ENCODE assay signal across 16 mouse cellular contexts in genomic region chr2:130813729-130814128, GRCm38 (mm10).
"Had no signal": no experiment of that assay in that cellular context is flagged by ENCODE, and none has a peak within 500 bp of the region (broad histone marks: within the 10 kb centered on the region; RNA-seq: fewer than 3 reads in every experiment).

No protein-coding gene starts in this region.

- H3K27me3 ChIP-seq: hindbrain, embryonic 15.5 days; limb, embryonic 12.5 days; lung, embryonic 15.5 days; megakaryocyte, embryonic 14.5 days; midbrain, embryonic 15.5 days; neural tube, embryonic 13.5 days had no signal

- H3K4me3 ChIP-seq: hindbrain, embryonic 15.5 days; limb, embryonic 12.5 days; lung, embryonic 15.5 days; megakaryocyte, embryonic 14.5 days; midbrain, embryonic 15.5 days; neural tube, embryonic 13.5 days had no signal

- H3K4me1 ChIP-seq: lung, embryonic 15.5 days; midbrain, embryonic 15.5 days had no signal

- H3K27ac ChIP-seq: hindbrain, embryonic 15.5 days; limb, embryonic 12.5 days; liver, embryonic 14.5 days; lung, embryonic 15.5 days; macrophage; midbrain, embryonic 15.5 days; neural tube, embryonic 13.5 days had no signal

- ATAC-seq: midbrain, embryonic 15.5 days had no signal

- H3K4me2 ChIP-seq: hindbrain, embryonic 15.5 days; limb, embryonic 12.5 days; lung, embryonic 15.5 days; midbrain, embryonic 11.5 days; midbrain, embryonic 15.5 days; neural tube, embryonic 13.5 days had no signal

- DNase-seq: layer of hippocampus, postnatal 36 days; lung, postnatal 14 days; retina, postnatal 1 day; right cerebral cortex, postnatal 4 days; spleen, adult 18-20 months; thymus, adult 18-20 months; thymus, postnatal 14 days had no signal

- H3K9me3 ChIP-seq: hindbrain, embryonic 15.5 days; limb, embryonic 12.5 days; lung, embryonic 15.5 days; megakaryocyte, embryonic 14.5 days; midbrain, embryonic 15.5 days; neural tube, embryonic 13.5 days had no signal

- H3K9ac ChIP-seq: hindbrain, embryonic 15.5 days; limb, embryonic 12.5 days; liver, embryonic 14.5 days; lung, embryonic 15.5 days; midbrain, embryonic 15.5 days; neural tube, embryonic 13.5 days had no signal
